Mouse (Mus musculus) heart, embryonic 15.5 days (tissue): ENCODE measurements around the gene Pitpnm1. TPM values are rescaled to one million over a fixed set of nuclear protein-coding genes. Genes with fewer than 3 reads are reported as not detected.

Experiments used
- ATAC-seq: fragments of 200-750 bp; cut with Nextera tagmentation; replicated peaks from 2 replicates; pipeline ENCODE4 v1.8.0; 2017; ENCODE audit warnings: low read depth, moderate TSS enrichment; ENCODE audit not compliant: insufficient number of reproducible peaks, insufficient read depth, low FRiP score
- H3K27ac ChIP-seq: fragments of 300-500 bp; sonication (generic); 2 replicates; pipeline ENCODE4 v1.5.1; 2015; ENCODE audit warnings: mild to moderate bottlenecking, inconsistent platforms
- H3K27me3 ChIP-seq: fragments of 300-500 bp; sonication (generic); 2 replicates; pipeline ENCODE4 v1.6.1; 2015; ENCODE audit warnings: inconsistent platforms
- H3K36me3 ChIP-seq: fragments of 300-500 bp; sonication (generic); 2 replicates; pipeline ENCODE4 v1.6.1; 2015; ENCODE audit warnings: mild to moderate bottlenecking, inconsistent platforms
- H3K4me1 ChIP-seq: fragments of 300-500 bp; sonication (generic); replicated peaks from 2 replicates; pipeline ENCODE4 v1.6.1; 2015; ENCODE audit warnings: inconsistent platforms
- H3K4me2 ChIP-seq: fragments of 300-500 bp; sonication (generic); 2 replicates; pipeline ENCODE4 v1.6.1; 2015; ENCODE audit warnings: inconsistent platforms, mild to moderate bottlenecking, moderate library complexity
- H3K4me3 ChIP-seq: fragments of 300-500 bp; sonication (generic); 2 replicates; pipeline ENCODE4 v1.5.1; 2015; ENCODE audit warnings: mild to moderate bottlenecking, inconsistent platforms
- H3K9ac ChIP-seq: fragments of 300-500 bp; sonication (generic); 2 replicates; pipeline ENCODE4 v1.6.1; 2015; ENCODE audit warnings: mild to moderate bottlenecking, inconsistent platforms
- H3K9me3 ChIP-seq: fragments of 300-500 bp; sonication (generic); replicated peaks from 2 replicates; pipeline ENCODE4 v1.6.1; 2016; ENCODE audit warnings: inconsistent platforms
- WGBS: fragments of 180-500 bp; shearing (Covaris S2); methylation state at CpG from one replicate; pipeline ENCODE4 v1.1.7; 2015; ENCODE audit warnings: mixed read lengths; 5-methylcytosine and 5-hydroxymethylcytosine counted together
- polyA plus RNA-seq: library from polyadenylated mRNA; unstranded; fragments of >200 nt; fragmentation: Nextera tagmentation; extraction: Ambion mirVana; gene quantifications from 2 replicates; pipeline ENCODE4 v1.2.1, GENCODE M21; 2015

Gene Pitpnm1
- polyA plus RNA-seq, 1 experiment from 2014 or later: 17.2 TPM

GRCm38 (mm10) chr19:4163543-4163887, 63.7 kb downstream of the Pitpnm1 start:
- H3K4me1 ChIP-seq: peaks cover 32% of the 10 kb centered on the region
- ATAC-seq: no peak
- no peaks in the 10 kb centered on the region for H3K9me3 ChIP-seq
- H3K36me3 ChIP-seq: peaks cover 26% of the 10 kb centered on the region
- peak overlapping the region; percentile 27 for H3K27ac ChIP-seq
- H3K9ac ChIP-seq: peak overlapping the region; percentile 83; the same call in 1 of the 2 replicates
- peak overlapping the region; percentile 90 for H3K4me2 ChIP-seq
- 35% methylated on average over 4 of the region's 4 CpGs for WGBS
- H3K4me3 ChIP-seq: peak overlapping the region; percentile 75
- H3K27me3 ChIP-seq: no peaks in the 10 kb centered on the region

Other genes with a start within 250 kb of the Pitpnm1 start
- 24.9 and 32.0 TPM in 2 replicates for gene Chka, start 248.2 kb upstream of the Pitpnm1 start, polyA plus RNA-seq
- 24.9 and 39.6 TPM in 2 replicates for gene Tcirg1, start 192.9 kb upstream of the Pitpnm1 start, polyA plus RNA-seq
- 371 and 387 TPM in 2 replicates for gene Ndufs8, start 187.2 kb upstream of the Pitpnm1 start, polyA plus RNA-seq
- 1.6 and 4.0 TPM in 2 replicates for gene Aldh3b1, start 170.2 kb upstream of the Pitpnm1 start, polyA plus RNA-seq
- gene Unc93b1, start 164.8 kb upstream of the Pitpnm1 start, polyA plus RNA-seq: 15.0 and 21.8 TPM in 2 replicates
- not detected in 2 replicates for gene Aldh3b3, start 141.4 kb upstream of the Pitpnm1 start, polyA plus RNA-seq
- gene Aldh3b2, start 127.7 kb upstream of the Pitpnm1 start, polyA plus RNA-seq: 0.16 and 1.2 TPM in 2 replicates
- gene Acy3, start 113.4 kb upstream of the Pitpnm1 start, polyA plus RNA-seq: 11.3 and 12.9 TPM in 2 replicates
- gene Tbx10, start 107.2 kb upstream of the Pitpnm1 start, polyA plus RNA-seq: not detected in 2 replicates
- gene Nudt8, start 99.4 kb upstream of the Pitpnm1 start, polyA plus RNA-seq: 53.0 and 55.9 TPM in 2 replicates
- gene Gm49405, start 99.4 kb upstream of the Pitpnm1 start, polyA plus RNA-seq: 4.5 and 5.4 TPM in 2 replicates
- 72.2 and 80.1 TPM in 2 replicates for gene Doc2g, start 96.7 kb upstream of the Pitpnm1 start, polyA plus RNA-seq
- 513 and 534 TPM in 2 replicates for gene Ndufv1, start 87.2 kb upstream of the Pitpnm1 start, polyA plus RNA-seq
- 387 and 406 TPM in 2 replicates for gene Gstp1, start 62.0 kb upstream of the Pitpnm1 start, polyA plus RNA-seq
- 9.2 and 11.1 TPM in 2 replicates for gene Gstp2, start 54.0 kb upstream of the Pitpnm1 start, polyA plus RNA-seq
- gene Gstp3, start 40.4 kb upstream of the Pitpnm1 start, polyA plus RNA-seq: 0.30 and 0.93 TPM in 2 replicates
- not detected in 2 replicates for gene Cabp2, start 18.4 kb upstream of the Pitpnm1 start, polyA plus RNA-seq
- 63.6 and 81.7 TPM in 2 replicates for gene Cdk2ap2, start 2.8 kb upstream of the Pitpnm1 start, polyA plus RNA-seq
- 78.1 and 92.5 TPM in 2 replicates for gene Aip, start 25.9 kb downstream of the Pitpnm1 start, polyA plus RNA-seq
- 0.04 TPM in 1 of 2 replicates, not detected in the other for gene Gpr152, start 39.8 kb downstream of the Pitpnm1 start, polyA plus RNA-seq
- not detected in 2 replicates for gene Cabp4, start 44.0 kb downstream of the Pitpnm1 start, polyA plus RNA-seq
- 114 and 137 TPM in 2 replicates for gene Coro1b, start 48.6 kb downstream of the Pitpnm1 start, polyA plus RNA-seq
- 3.6 and 33.8 TPM in 2 replicates for gene Ptprcap, start 53.6 kb downstream of the Pitpnm1 start, polyA plus RNA-seq
- 42.2 and 46.1 TPM in 2 replicates for gene Rps6kb2, start 63.4 kb downstream of the Pitpnm1 start, polyA plus RNA-seq
- gene Carns1, start 75.5 kb downstream of the Pitpnm1 start, polyA plus RNA-seq: 12.3 TPM in 2 replicates
- gene Tbc1d10c, start 91.3 kb downstream of the Pitpnm1 start, polyA plus RNA-seq: 3.0 and 14.9 TPM in 2 replicates
- gene Ppp1ca, start 92.1 kb downstream of the Pitpnm1 start, polyA plus RNA-seq: 666 and 734 TPM in 2 replicates
- gene Rad9a, start 101.7 kb downstream of the Pitpnm1 start, polyA plus RNA-seq: 17.3 and 24.1 TPM in 2 replicates
- gene Clcf1, start 114.2 kb downstream of the Pitpnm1 start, polyA plus RNA-seq: 0.96 and 1.9 TPM in 2 replicates
- gene AC109138.7, start 114.4 kb downstream of the Pitpnm1 start, polyA plus RNA-seq: not detected in 2 replicates
- gene Pold4, start 131.9 kb downstream of the Pitpnm1 start, polyA plus RNA-seq: 17.1 and 24.1 TPM in 2 replicates
- 6.0 and 10.7 TPM in 2 replicates for gene Ssh3, start 169.2 kb downstream of the Pitpnm1 start, polyA plus RNA-seq
- gene Ankrd13d, start 183.1 kb downstream of the Pitpnm1 start, polyA plus RNA-seq: 1.1 and 2.7 TPM in 2 replicates
- 9.8 and 18.2 TPM in 2 replicates for gene Grk2, start 206.2 kb downstream of the Pitpnm1 start, polyA plus RNA-seq